Mouse (Mus musculus): ENCODE measurements around the gene Sdad1.

The Sdad1 gene

GRCm38 (mm10) chr5:92312046-92312715 is 1.9 kb upstream of the Sdad1 start:
- DNase-seq (ENCODE audit: low read depth, low spot score): peak; percentile 60

DNA sequence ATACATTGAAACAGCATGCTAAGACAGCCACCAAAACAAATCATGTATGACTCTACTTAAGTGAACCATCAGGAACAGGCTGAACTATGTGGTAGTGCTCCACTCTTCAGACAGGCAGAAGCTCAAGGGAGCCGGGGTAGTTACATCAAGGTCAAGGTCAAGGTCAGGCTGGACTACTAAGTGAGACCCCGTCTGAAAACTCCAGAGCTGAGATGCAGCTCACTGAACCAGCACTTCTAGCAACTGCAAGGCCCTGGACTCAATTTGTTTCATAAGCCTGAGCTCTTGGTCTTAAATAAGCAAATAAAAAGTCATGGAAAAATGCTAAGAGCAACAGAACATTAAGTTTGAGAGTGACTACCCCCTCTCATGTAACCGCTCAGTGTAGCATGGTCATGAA is 6.0 kb downstream of the Sdad1 start:
- no peak for DNase-seq (ENCODE audit: low read depth, low spot score)

- no peak for DNase-seq (ENCODE audit: low read depth, low spot score)
Measured at GRCm38 (mm10) chr5:92302149-92302840, 8.0 kb downstream of the Sdad1 start.

DNA sequence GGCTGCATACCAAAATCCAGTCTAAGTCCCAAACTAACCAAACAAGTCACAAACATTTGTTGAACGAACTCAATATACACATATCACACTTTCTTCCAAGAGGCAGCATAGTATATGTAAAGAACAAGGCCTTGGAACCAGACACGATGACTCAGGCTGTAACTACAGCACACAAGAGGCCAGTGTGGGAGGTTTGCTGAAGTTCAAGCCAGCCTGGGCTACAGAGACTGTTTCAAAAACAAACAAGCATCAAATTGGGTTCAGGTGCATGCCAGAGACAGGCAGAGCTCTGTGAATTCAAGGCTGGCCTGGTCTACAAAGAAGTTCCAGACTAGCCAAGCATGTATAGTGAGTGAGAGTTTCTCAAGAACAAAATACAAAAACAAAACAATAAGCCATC is 15.8 kb downstream of the Sdad1 start:
- DNase-seq (ENCODE audit: low read depth, low spot score): no peak

DNA sequence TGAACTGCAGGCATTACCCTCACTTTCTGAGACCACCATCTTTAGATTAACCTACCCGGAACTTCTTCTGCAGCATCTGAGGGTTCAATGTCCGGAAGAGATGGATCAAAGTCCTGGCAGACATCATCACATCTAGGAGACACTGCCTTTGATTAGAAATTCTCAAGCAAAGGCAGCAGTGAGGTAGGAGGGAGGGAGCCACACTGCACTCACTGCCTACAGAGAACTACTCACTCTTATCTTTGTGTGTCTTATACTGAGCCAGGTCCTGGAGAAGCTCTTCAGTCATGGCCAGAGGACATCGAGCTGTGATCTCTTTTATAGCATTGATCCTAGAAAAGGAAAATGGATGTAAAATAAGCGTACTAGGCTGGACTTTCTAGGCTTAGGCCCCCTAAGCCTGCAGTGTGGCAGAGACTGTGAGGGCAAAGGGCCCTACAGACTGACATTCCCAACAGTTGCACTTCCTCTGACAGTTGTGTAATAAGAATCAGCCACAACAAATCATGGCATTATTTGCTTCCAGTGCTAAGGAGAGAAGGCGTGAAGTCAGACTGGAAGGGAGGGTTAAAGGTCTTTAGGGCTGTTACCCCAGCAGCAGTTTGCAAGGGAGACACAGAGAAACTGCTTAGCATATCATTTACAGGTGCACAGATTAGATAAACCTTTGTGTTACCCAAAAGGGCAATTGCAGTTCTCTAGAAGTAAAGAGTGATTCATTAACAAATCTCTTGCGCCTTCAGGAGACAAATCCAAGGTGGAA is 18.4 kb downstream of the Sdad1 start:
- DNase-seq (ENCODE audit: low read depth, low spot score): no peak

DNA sequence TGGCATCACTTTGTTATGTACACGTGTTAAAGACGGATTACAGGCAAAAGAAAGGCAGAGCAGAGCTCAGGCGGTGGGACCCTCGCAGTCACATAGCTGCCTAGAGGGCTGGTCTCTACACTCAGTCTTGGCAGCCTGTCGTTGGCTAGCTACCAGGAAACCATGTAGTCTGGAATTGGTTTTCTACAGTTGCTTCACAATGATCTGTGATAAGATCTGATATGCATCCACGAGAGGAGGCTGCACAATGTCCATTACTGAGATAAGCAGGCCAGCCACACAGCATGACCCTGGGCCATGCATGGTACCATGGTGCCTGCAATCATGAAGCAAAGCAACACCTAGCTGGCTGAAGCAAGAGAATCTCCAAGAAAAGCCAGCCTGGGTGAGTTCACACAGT is 22.4 kb downstream of the Sdad1 start:
- DNase-seq (ENCODE audit: low read depth, low spot score): no peak

DNA sequence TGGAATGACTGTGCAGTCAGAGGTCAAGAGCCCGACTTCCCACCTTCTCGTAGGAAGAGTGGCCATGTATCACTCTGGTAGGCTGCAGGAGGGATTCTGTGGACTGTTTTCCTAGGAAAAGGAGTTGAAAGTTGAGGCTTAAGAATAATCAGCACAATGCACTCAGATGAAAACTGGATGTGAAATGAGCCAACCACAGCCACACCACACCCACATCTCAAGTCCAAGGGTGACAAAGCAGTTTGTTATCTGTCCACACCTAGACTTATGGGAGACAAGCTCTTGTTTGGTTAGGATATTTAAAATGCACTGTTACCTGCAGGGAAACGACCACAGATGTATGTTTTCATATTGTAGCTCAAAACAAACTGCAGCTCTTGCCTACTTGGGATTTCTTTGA is 27.2 kb downstream of the Sdad1 start:
- DNase-seq (ENCODE audit: low read depth, low spot score): peak; percentile 56

DNA sequence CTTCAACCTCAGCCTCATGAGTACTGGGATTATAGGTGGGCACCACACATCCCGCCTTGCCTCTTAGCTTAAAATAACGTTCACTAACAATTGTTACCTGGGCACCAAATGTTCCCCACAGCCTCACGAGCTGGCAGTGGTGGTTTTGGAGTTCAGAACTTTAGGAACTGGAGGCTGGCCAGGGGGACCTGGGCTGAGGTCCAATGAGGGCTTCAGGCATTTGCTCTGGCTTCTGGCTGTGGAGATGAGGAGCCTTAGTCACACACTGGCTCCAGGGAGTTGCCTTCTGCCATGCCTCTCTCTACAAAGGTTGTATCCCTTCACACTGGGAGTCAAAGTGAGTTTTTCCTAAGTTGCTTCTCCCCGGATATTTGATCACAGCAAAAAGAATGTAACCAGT is 27.7 kb downstream of the Sdad1 start:
- DNase-seq (ENCODE audit: low read depth, low spot score): no peak

DNA sequence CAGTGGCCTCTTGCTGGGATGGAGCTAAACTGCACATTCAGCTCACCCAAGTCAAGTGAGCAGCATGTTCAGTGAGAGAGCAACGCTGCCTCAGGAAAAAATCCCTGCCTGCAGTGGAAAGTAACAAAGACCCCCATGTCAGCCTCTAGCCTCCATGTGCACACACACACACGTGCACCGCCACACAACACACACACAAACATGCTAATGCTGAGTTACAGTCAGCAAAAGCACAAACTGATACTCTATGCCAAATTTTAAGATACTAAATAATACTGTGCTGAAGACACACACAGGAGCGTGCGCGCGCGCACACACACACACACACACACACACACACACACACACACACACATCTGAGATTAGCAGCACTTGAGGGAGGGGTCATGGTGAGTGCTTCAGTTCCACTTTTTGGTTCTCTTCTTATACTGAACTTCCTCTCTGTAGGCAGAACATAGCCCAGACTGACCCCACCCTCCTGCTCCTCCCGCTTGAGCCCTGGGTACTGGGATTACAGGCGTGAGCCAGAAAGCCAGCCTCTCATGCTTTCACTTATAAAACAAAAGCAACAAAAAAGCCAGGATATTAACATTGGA is 31.2 kb downstream of the Sdad1 start:
- DNase-seq (ENCODE audit: low read depth, low spot score): no peak

DNA sequence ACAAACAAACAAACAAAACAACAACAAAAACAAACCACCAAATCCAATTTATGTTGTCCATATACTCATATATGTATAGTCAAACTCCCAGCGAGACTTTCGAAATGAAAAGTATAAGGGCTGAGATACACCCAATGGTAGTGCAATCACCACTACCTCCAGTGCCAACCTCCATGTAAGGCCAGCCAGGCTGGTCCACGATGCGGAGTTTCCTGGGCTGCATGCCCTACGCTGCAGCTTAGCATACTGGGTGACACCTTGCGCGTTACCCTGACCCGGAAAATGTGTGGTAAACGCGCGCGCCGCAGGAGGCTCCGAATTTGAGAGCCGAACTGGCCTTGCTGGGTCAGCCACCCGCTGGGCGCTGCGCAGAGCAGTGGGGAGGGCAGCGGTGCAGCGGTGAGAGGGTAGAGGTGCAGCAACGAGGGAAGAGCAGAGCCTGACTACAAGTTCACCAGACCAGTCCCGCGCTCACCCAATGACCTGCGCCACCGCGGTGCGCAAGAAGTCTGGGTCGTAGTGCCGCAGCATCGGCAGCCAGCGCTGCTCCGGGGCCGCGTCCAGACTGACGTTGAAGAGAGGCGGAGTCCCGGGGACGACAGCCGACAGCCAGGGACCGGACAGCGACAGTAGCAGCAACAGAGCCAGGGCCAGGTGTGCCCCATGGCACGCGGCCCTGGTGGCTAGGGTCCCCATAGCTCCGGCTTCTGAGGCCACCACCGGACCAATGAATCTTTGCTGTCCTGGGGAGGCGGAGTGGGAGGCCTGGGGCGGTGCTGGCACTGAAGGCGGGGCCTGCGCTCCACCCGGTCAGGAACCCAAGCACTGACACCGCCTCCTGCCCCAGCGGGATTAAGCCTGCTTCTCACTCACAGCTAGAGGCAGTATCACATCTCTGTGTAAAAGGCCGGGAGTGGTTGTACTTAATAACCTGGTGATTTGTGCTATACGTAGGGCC is 32.6 kb downstream of the Sdad1 start, which contains the start of gene Naaa:
Gene Naaa, minus strand, starts transcription at position 734 of the 958 bp plus-strand sequence.
- peak; percentile 40 for DNase-seq (ENCODE audit: low read depth, low spot score)

- no peak for DNase-seq (ENCODE audit: low read depth, low spot score)
Measured at GRCm38 (mm10) chr5:92270496-92270895, 39.8 kb downstream of the Sdad1 start.

- DNase-seq (ENCODE audit: low read depth, low spot score): no peak
Measured at GRCm38 (mm10) chr5:92263761-92264359, 46.4 kb downstream of the Sdad1 start.

DNA sequence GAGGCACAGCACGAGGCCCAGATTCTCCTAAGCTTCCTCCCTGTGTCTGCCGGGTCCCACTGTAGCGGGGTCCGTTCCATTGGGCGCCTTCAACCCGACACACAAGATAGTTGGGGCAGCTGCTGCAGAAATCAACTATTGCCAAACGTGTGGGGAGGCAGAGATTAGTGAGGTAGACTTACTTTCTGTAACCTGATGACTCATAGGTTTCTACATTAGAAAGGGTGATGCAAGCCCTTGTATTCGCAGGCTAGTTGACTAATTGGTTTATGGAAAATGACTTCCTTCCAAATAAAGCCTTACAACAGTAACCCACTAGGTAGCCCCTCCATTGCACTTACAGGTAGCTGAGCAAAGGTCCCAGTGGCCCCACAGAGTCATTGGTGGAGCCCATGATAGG is 47.6 kb downstream of the Sdad1 start:
- DNase-seq (ENCODE audit: low read depth, low spot score): no peak

- DNase-seq (ENCODE audit: low read depth, low spot score): no peak
Measured at GRCm38 (mm10) chr5:92256218-92256617, 54.1 kb downstream of the Sdad1 start, which contains the start of gene Ppef2. Ppef2 (minus strand) TSS chr5:92256278.

DNA sequence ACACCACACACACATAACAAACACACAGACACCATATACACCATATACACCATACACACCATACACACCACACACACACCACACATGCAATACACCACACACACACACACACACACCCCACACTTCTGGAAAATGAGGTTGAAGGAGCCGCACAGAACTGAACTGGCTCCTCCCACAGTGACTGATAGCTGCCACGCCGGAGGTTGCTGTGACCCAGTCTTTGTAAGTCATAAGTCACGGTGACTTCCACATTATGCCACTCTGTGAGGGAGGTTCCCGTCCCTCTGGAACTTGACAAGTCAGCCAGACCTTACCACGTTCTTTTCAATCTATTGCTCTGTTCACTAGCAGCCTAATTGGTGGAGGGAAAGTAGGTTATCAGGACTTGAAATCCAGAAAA is 55.8 kb downstream of the Sdad1 start:
- DNase-seq (ENCODE audit: low read depth, low spot score): no peak

DNA sequence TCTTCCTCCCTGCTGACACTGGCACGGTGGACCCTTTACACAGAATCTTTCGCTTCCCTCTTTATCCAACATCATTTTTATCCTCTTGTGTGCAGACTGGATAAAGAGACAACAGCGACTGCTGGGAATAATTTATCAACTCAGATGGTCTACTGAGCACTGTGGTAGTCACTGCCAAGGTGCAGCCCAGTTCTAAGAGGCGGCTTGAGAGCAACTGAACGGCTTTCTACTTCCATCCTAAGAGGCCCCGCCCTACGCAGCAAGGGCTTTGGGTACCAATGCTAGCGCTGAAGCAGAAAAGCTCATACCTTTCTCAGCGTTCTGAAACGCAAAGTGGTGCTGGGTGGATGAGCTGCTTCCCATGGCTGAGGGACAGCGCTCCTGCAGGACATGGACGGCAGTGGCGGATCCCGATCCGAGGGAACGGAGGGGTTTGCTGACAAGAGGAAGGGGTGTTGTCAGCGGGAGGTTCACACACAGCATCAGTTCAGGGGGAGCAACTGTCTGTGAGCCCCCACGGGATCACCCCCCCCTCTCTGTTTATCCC is 57.4 kb downstream of the Sdad1 start:
- no peak for DNase-seq (ENCODE audit: low read depth, low spot score)

DNA sequence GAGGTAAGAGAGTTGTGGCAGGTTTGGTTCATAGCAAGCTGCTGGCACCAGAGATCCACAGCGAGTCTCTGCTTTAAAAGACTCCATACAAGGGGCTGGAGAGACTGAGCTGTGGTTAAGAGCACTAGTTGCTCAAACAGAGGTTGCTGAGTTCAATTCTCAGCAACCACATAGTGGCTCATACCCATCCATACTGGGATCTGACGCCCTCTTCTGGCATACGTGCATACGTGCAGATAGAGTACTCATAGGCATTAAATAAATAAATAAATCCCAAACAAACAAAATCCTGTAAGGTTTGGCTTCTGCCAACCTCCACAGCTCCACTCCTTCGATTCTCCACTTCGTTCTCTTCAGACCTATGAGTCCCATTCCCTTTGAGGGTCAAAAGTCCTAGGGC is 58.2 kb downstream of the Sdad1 start:
- DNase-seq (ENCODE audit: low read depth, low spot score): no peak

- no peak for DNase-seq (ENCODE audit: low read depth, low spot score)
Measured at GRCm38 (mm10) chr5:92248614-92249013, 61.7 kb downstream of the Sdad1 start.

- DNase-seq (ENCODE audit: low read depth, low spot score): no peak
Measured at GRCm38 (mm10) chr5:92245483-92245882, 64.8 kb downstream of the Sdad1 start.

- DNase-seq (ENCODE audit: low read depth, low spot score): no peak
Measured at GRCm38 (mm10) chr5:92244900-92245299, 65.4 kb downstream of the Sdad1 start.
